Mouse (Mus musculus): ENCODE results near the gene Gjb1. TPM values are rescaled to one million over a fixed set of nuclear protein-coding genes. Genes with fewer than 3 reads are reported as not detected.
"Not testable (repeated sequence)": the region's sequence is repeated elsewhere in the genome, so short reads cannot be mapped to it uniquely, and the experiment has no call there.

The Gjb1 gene
- polyA plus RNA-seq, 1 experiment from 2014 or later, result 1.2 TPM

- Histone ChIP-seq H3K36me3 (ENCODE audit: control insufficient read depth, insufficient read depth, low read length) (no peaks in the 10 kb centered on the region), H3K9ac (replicated peaks; ENCODE audit: low read depth, low read length) (no peak overlapping the region), H3K9me3 (ENCODE audit: control insufficient read depth, low read depth, low read length) (no peaks in the 10 kb centered on the region), H3K27ac (ENCODE audit: low read length) (no peak overlapping the region), H3K4me2 (replicated peaks; ENCODE audit: low read depth, low read length) (no peak overlapping the region), H3K4me1 (ENCODE audit: control insufficient read depth, insufficient read depth, low read length) (no peaks in the 10 kb centered on the region), H3K4me3 (ENCODE audit: low read depth, low read length) (no peak overlapping the region), H3K27me3 (ENCODE audit: control insufficient read depth, insufficient read depth, low read length) (no peaks in the 10 kb centered on the region)
- 56% methylated on average over 4 of the region's 4 CpGs for WGBS
- no peak for ATAC-seq (ENCODE audit: insufficient number of reproducible peaks, insufficient read depth, low FRiP score, low read depth)
Measured at GRCm38 (mm10) chrX:101346475-101346874, 29.7 kb upstream of the Gjb1 start.

DNA sequence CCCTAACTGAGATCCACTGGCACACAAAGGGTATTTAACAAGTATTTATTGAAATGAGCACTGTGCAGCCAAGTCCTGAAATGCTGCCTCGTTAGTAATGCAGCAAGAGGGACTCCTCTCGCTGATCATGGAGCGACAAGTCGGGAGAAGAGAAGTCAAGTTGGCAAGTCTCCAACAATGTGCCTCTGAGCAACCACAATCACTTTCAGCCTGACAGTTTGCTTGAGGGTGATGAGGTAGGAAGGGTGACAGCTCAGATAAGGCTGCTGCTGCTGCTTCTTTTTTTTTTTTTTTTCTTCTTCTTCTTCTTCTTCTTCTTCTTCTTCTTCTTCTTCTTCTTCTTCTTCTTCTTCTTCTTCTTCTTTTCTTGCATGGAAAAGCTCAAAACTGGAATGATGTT is 25.0 kb upstream of the Gjb1 start:
- no peaks in the 10 kb centered on the region for H3K9me3 ChIP-seq (ENCODE audit: control insufficient read depth, low read depth, low read length)
- no peak overlapping the region for H3K27ac ChIP-seq (ENCODE audit: low read length)
- ATAC-seq (ENCODE audit: insufficient number of reproducible peaks, insufficient read depth, low FRiP score, low read depth), result no peak
- no peak overlapping the region for H3K4me3 ChIP-seq (ENCODE audit: low read depth, low read length)
- 51% methylated on average over 4 of the region's 4 CpGs for WGBS
- no peaks in the 10 kb centered on the region for H3K27me3 ChIP-seq (ENCODE audit: control insufficient read depth, insufficient read depth, low read length)
- H3K9ac ChIP-seq (replicated peaks; ENCODE audit: low read depth, low read length), result no peak overlapping the region
- no peaks in the 10 kb centered on the region for H3K4me1 ChIP-seq (ENCODE audit: control insufficient read depth, insufficient read depth, low read length)
- no peaks in the 10 kb centered on the region for H3K36me3 ChIP-seq (ENCODE audit: control insufficient read depth, insufficient read depth, low read length)
- H3K4me2 ChIP-seq (replicated peaks; ENCODE audit: low read depth, low read length), result no peak overlapping the region

DNA sequence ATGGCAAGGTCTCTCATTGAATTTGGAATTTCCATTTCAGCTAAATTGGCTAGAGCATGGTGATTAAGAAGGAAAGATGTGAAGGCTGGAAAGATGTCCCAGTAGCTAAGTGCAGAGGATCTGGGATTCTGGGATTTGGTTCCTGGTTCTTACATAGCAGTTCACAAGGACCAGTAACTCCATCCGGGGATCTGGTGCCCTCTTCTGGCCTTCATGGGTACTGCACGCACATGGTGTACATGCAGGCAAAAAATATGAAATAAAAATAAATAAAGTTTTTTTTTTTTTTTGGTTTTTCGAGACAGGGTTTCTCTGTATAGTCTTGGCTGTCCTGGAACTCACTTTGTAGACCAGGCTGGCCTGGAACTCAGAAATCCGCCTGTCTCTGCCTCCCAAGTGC is 17.3 kb upstream of the Gjb1 start:
- not testable (repeated sequence) for H3K4me3 ChIP-seq (ENCODE audit: low read depth, low read length); H3K27me3 ChIP-seq (ENCODE audit: control insufficient read depth, insufficient read depth, low read length); H3K9ac ChIP-seq (replicated peaks; ENCODE audit: low read depth, low read length); H3K9me3 ChIP-seq (ENCODE audit: control insufficient read depth, low read depth, low read length); H3K4me1 ChIP-seq (ENCODE audit: control insufficient read depth, insufficient read depth, low read length); ATAC-seq (ENCODE audit: insufficient number of reproducible peaks, insufficient read depth, low FRiP score, low read depth); H3K4me2 ChIP-seq (replicated peaks; ENCODE audit: low read depth, low read length); H3K36me3 ChIP-seq (ENCODE audit: control insufficient read depth, insufficient read depth, low read length); H3K27ac ChIP-seq (ENCODE audit: low read length)
- WGBS, result 54% methylated on average over 3 of the region's 4 CpGs

DNA sequence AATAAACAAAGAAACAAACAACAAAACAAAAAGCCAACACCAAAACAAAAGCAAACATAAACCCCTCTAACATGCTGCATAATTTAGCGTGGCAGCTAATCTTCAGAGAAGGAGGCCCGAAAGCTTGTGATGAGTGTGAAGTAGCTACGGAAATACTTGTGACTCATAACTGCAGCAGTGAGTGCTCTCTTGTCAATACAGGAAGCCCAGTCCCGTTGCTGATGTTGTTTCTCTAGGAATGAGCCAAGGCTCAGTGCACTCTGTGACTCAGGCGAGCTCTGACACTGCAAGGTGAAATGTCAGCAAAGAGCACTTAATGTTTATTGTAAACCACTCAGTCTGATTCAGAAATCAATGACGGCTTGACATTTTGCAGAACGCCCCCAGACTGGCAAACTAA is 7.2 kb upstream of the Gjb1 start:
- Histone ChIP-seq H3K36me3 (ENCODE audit: control insufficient read depth, insufficient read depth, low read length) (no peaks in the 10 kb centered on the region), H3K9me3 (ENCODE audit: control insufficient read depth, low read depth, low read length) (no peaks in the 10 kb centered on the region), H3K9ac (replicated peaks; ENCODE audit: low read depth, low read length) (no peak overlapping the region), H3K4me3 (ENCODE audit: low read depth, low read length) (no peak overlapping the region), H3K27ac (ENCODE audit: low read length) (no peak overlapping the region), H3K4me2 (replicated peaks; ENCODE audit: low read depth, low read length) (no peak overlapping the region), H3K4me1 (ENCODE audit: control insufficient read depth, insufficient read depth, low read length) (no peaks in the 10 kb centered on the region), H3K27me3 (ENCODE audit: control insufficient read depth, insufficient read depth, low read length) (no peaks in the 10 kb centered on the region)
- WGBS, result 55% methylated on average over 7 of the region's 7 CpGs
- no peak for ATAC-seq (ENCODE audit: insufficient number of reproducible peaks, insufficient read depth, low FRiP score, low read depth)

- Histone ChIP-seq H3K27ac (ENCODE audit: low read length) (no peak overlapping the region), H3K27me3 (ENCODE audit: control insufficient read depth, insufficient read depth, low read length) (no peaks in the 10 kb centered on the region), H3K4me1 (ENCODE audit: control insufficient read depth, insufficient read depth, low read length) (no peaks in the 10 kb centered on the region), H3K9ac (replicated peaks; ENCODE audit: low read depth, low read length) (no peak overlapping the region), H3K4me3 (ENCODE audit: low read depth, low read length) (no peak overlapping the region), H3K4me2 (replicated peaks; ENCODE audit: low read depth, low read length) (no peak overlapping the region), H3K36me3 (ENCODE audit: control insufficient read depth, insufficient read depth, low read length) (no peaks in the 10 kb centered on the region), H3K9me3 (ENCODE audit: control insufficient read depth, low read depth, low read length) (no peaks in the 10 kb centered on the region)
- 68% methylated on average over 3 of the region's 3 CpGs for WGBS
- no peak for ATAC-seq (ENCODE audit: insufficient number of reproducible peaks, insufficient read depth, low FRiP score, low read depth)
Measured at GRCm38 (mm10) chrX:101370573-101370972, 5.6 kb upstream of the Gjb1 start.

- H3K9me3 ChIP-seq (ENCODE audit: control insufficient read depth, low read depth, low read length), result no peaks in the 10 kb centered on the region
- ATAC-seq (ENCODE audit: insufficient number of reproducible peaks, insufficient read depth, low FRiP score, low read depth), result no peak
- no peaks in the 10 kb centered on the region for H3K27me3 ChIP-seq (ENCODE audit: control insufficient read depth, insufficient read depth, low read length)
- H3K4me1 ChIP-seq (ENCODE audit: control insufficient read depth, insufficient read depth, low read length), result no peaks in the 10 kb centered on the region
- no peak overlapping the region for H3K27ac ChIP-seq (ENCODE audit: low read length)
- no peaks in the 10 kb centered on the region for H3K36me3 ChIP-seq (ENCODE audit: control insufficient read depth, insufficient read depth, low read length)
- H3K4me3 ChIP-seq (ENCODE audit: low read depth, low read length), result no peak overlapping the region
- H3K9ac ChIP-seq (replicated peaks; ENCODE audit: low read depth, low read length), result no peak overlapping the region
- no peak overlapping the region for H3K4me2 ChIP-seq (replicated peaks; ENCODE audit: low read depth, low read length)
- WGBS, result 74% methylated on average over 5 of the region's 5 CpGs
Measured at GRCm38 (mm10) chrX:101372946-101373345, 3.2 kb upstream of the Gjb1 start.

GRCm38 (mm10) chrX:101377076-101377475 is 898 bp downstream of the Gjb1 start:
- Histone ChIP-seq H3K27me3 (ENCODE audit: control insufficient read depth, insufficient read depth, low read length) (0 out of 2 replicates have a peak, but pooled peaks cover under 1% of the 10 kb centered on the region), H3K9me3 (ENCODE audit: control insufficient read depth, low read depth, low read length) (no peaks in the 10 kb centered on the region), H3K4me3 (ENCODE audit: low read depth, low read length) (no peak overlapping the region), H3K27ac (ENCODE audit: low read length) (peak overlapping the region; percentile 15; the same call in 1 of the 2 replicates), H3K9ac (replicated peaks; ENCODE audit: low read depth, low read length) (no peak overlapping the region), H3K4me2 (replicated peaks; ENCODE audit: low read depth, low read length) (no peak overlapping the region), H3K4me1 (ENCODE audit: control insufficient read depth, insufficient read depth, low read length) (no peaks in the 10 kb centered on the region), H3K36me3 (ENCODE audit: control insufficient read depth, insufficient read depth, low read length) (no peaks in the 10 kb centered on the region)
- WGBS, result 44% methylated on average over 4 of the region's 4 CpGs
- no peak for ATAC-seq (ENCODE audit: insufficient number of reproducible peaks, insufficient read depth, low FRiP score, low read depth)

- Histone ChIP-seq H3K36me3 (ENCODE audit: control insufficient read depth, insufficient read depth, low read length) (no peaks in the 10 kb centered on the region), H3K9me3 (ENCODE audit: control insufficient read depth, low read depth, low read length) (no peaks in the 10 kb centered on the region), H3K4me2 (replicated peaks; ENCODE audit: low read depth, low read length) (no peak overlapping the region), H3K4me3 (ENCODE audit: low read depth, low read length) (no peak overlapping the region), H3K27ac (ENCODE audit: low read length) (no peak overlapping the region), H3K9ac (replicated peaks; ENCODE audit: low read depth, low read length) (no peak overlapping the region), H3K4me1 (ENCODE audit: control insufficient read depth, insufficient read depth, low read length) (no peaks in the 10 kb centered on the region), H3K27me3 (ENCODE audit: control insufficient read depth, insufficient read depth, low read length) (0 out of 2 replicates have a peak, but pooled peaks cover 7% of the 10 kb centered on the region)
- 68% methylated on average over 1 of the region's 1 CpGs for WGBS
- ATAC-seq (ENCODE audit: insufficient number of reproducible peaks, insufficient read depth, low FRiP score, low read depth), result no peak
Measured at GRCm38 (mm10) chrX:101379744-101380143, 3.6 kb downstream of the Gjb1 start.

- Histone ChIP-seq H3K4me2 (replicated peaks; ENCODE audit: low read depth, low read length) (no peak overlapping the region), H3K27me3 (ENCODE audit: control insufficient read depth, insufficient read depth, low read length) (0 out of 2 replicates have a peak, but pooled peaks cover 7% of the 10 kb centered on the region), H3K9me3 (ENCODE audit: control insufficient read depth, low read depth, low read length) (no peaks in the 10 kb centered on the region), H3K9ac (replicated peaks; ENCODE audit: low read depth, low read length) (no peak overlapping the region), H3K4me1 (ENCODE audit: control insufficient read depth, insufficient read depth, low read length) (no peaks in the 10 kb centered on the region), H3K4me3 (ENCODE audit: low read depth, low read length) (no peak overlapping the region), H3K36me3 (ENCODE audit: control insufficient read depth, insufficient read depth, low read length) (no peaks in the 10 kb centered on the region), H3K27ac (ENCODE audit: low read length) (no peak overlapping the region)
- 36% methylated on average over 18 of the region's 18 CpGs for WGBS
- ATAC-seq (ENCODE audit: insufficient number of reproducible peaks, insufficient read depth, low FRiP score, low read depth), result no peak
Measured at GRCm38 (mm10) chrX:101383455-101383854, 7.3 kb downstream of the Gjb1 start.
